Mouse (Mus musculus) megakaryocyte progenitor cell, adult 5-6 weeks (primary cell): ENCODE results near the gene Ifna5. TPM values are rescaled to one million over a fixed set of nuclear protein-coding genes. Genes with fewer than 3 reads are reported as not detected.

Source experiments
- ATAC-seq: replicated peaks from 2 replicates; pipeline ENCODE4 v1.8.0; 2016; ENCODE audit warnings: mild to moderate bottlenecking, moderate TSS enrichment, inconsistent platforms; ENCODE audit not compliant: poor library complexity
- total RNA-seq, 2 experiments: library from RNA; stranded (forward) in 1 of 2; stranded (reverse) in 1 of 2; fragments of 157-497, 149-512 nt in 1 of 2; fragments of 200-1000 nt in 1 of 2; gene quantifications; 2 replicates each; pipeline versions ENCODE4 v1.2.3 to v1.2.4; 2015 to 2017

Gene Ifna5
- total RNA-seq, 2 experiments from 2014 or later: not detected

- ATAC-seq: no peak
These were observed 28.0 kb downstream of the Ifna5 start for GRCm38 (mm10) chr4:88863309-88863708.

- peak; percentile 72 for ATAC-seq
These were observed 29.3 kb downstream of the Ifna5 start for GRCm38 (mm10) chr4:88864599-88864998.

DNA sequence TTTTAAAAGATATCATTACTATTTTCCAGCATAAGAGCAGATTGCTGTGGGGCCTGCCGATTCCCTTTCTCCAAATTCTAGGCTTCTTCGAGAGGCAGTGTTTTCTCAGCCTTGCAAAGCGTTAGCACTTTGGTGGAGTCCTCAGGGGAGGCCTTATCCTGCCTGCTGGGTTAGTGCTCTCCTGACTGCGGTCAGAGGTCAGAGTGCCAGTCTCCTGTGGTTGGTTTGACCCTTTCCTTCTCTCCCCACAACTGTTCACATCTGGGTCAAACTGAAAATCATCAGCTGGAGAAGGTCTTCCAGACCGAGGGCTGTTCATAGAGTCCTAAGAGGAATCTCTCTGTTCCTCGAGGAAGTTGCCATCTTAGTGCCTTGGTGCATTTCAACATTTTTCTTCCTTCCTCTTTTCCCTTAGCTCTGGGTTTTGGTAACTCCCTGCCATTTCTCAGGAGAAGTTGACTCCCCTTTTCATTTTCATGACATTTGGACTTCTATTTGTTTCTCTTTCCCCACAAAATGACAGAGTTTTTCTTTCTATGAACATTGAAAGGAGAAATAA lies 29.8 kb downstream of the Ifna5 start:
- peak; percentile 47 for ATAC-seq

- ATAC-seq: peak; percentile 79
These were observed 32.1 kb downstream of the Ifna5 start for GRCm38 (mm10) chr4:88867366-88867925.

DNA sequence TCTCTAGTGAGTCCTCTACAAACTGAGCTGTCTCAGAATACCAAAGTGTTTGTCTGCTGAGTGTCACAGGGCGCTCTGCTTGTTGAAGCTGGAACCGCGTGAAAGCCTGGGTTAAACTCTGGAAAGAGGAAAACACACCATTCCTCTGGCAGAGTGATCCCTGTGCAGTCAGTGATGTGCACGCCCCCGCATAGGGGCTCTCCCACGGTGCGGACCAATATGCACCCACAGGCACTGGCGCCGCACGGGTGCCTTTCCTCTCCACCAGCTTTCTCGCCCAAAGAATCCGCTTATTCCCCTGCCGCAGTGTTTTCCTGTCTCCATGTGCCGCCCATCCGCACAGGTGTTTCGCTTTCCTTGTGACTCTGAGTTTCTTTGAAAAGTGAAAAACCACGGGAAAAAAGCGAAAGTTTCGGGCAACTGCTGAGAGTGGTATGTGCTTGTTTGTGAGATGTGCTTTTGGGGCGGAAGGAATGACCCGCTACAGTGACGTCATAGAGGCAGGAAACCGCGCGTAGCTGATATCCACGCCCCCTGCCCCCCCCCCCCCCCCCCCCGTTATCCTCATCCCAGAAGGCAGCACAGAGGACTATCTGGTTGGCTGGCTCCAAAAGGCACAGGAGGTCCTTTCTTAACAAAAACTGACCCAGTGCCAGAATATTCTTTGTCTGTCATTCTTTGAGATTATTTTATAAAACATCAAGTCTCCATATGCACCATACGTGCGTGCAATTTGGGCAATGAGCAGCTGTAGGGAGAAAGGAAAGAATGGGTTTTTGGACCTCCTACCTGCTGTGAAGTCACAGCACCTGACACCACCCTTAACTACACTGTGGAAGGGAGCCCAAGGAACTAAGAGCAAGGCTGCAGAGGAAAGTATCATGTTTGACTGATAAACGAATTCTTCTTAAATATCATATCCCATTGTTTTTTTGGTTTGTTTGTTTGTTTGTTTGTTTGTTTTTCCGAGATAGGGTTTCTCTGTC lies 32.9 kb downstream of the Ifna5 start:
- peak; percentile 47 for ATAC-seq

- peak; percentile 49; the same call in 1 of the 2 replicates for ATAC-seq
These were observed 37.4 kb downstream of the Ifna5 start for GRCm38 (mm10) chr4:88872691-88873090.

DNA sequence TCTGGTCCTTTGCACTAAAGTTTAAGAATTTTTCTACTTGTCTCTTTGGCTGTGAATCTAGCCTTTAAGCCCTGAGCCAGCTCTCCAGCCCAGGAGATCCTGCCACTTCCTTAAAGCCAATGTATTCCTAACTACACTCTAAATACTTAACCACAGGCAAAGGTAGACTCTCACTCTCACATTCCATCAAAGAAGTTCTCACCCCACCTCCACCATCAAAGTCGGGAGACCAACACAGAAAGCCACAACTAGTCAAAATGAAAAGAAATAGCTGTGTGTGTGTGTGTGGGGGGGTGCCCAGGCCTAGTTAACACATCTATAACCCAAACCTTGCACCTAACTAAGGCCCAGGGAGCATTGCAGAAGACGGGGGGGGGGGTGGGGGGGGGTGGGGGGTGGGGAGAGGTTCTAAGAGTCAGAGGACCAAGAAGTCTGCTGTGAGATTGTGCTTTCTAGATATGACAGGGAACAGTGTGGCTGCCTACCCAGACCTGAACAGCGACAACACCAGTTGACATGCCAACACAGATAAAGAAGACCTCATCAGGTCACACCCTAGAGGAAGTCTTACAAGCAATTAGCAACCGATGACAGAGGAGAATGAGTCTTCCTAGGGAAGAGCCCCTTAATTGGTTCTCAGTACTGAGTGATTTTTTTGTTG lies 40.2 kb downstream of the Ifna5 start:
- ATAC-seq: peak; percentile 81

DNA sequence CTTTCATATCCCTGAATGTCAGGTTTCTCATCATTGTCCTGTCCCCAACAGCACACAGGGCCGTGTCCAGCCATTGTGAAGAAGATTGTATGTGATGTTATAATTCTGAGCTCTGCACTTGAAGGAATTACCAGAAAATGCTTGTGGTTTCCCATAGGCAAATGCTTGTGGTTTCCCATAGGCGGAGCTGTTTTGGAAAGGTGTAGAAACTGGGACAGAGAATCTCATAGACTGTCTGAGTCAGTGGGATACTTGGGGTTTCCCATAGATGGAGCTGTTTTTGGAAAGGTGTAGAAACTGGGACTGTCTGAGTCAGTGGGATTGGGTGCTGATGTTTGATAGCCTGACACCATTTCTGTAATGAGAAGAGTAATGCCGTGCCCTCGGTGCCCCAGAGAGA lies 41.2 kb downstream of the Ifna5 start:
- ATAC-seq: no peak; the same call in 1 of the 2 replicates

DNA sequence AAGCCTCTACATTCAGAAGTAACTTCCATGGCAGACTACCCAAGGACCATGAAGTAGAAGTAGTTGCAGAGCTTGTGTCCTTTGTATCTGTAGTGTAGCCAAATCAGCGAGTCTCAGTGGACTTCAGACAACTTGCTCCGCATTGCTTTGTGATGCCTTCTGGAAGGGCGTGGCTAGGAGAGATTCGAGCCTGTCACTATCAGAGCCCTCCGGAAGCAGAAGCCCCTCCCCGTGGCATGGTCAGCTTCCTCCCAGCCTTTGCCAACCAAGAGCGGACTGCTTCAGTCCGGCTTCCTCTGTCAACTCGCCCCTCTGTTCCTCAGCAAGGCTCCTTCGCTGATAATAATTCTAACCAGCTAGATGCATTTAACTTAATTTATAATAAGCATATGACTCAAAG lies 42.9 kb downstream of the Ifna5 start:
- ATAC-seq: peak; percentile 88

DNA sequence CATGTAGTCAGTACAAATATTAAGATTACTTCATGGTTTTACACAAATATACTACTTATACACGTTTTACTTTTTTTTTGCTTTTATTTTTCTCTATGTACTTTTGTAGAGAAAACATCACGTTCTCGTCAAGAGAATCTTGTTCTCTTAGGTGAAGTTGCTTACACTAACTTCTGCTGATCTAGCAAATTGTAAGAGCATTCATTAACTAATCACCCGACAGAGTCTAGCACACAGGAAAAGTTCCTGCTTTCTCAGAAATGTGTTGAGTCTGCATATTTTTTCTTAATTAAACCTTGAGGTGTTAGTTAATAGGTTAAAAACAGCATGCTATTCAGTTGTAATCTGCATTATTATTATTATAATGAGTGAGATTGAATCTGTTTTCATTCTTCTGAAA lies 43.4 kb downstream of the Ifna5 start:
- no peak for ATAC-seq

DNA sequence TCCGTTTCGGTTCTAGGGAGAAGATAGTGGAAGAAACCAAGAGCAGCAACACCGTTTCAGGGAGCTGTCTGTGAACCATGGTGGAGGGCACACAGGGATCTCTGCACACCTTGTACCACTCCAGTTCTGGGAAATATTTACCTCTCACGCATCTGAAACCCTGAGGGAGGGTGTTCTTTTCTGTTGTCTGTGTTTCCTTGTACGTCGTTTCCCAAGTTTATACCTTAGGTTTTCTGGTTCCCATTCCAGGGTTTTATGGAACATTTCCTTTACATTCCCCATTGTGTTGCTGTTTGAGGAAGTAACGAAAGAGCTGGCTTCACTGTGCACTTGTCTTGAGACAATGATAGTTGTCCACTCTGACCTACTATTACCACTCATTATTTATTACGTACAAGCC lies 44.8 kb downstream of the Ifna5 start, which contains the start of gene Ifne:
Gene Ifne, minus strand, starts transcription at position 101 of the 400 bp plus-strand sequence.
- ATAC-seq: no peak

Other genes with a start within 250 kb of the Ifna5 start
- not detected in 2 replicates for gene Ifna9, start 243.1 kb upstream of the Ifna5 start, total RNA-seq (2015)
- not detected in 2 replicates for gene Ifna9, start 243.1 kb upstream of the Ifna5 start, total RNA-seq (2017)
- gene Ifna12, start 232.1 kb upstream of the Ifna5 start, total RNA-seq (2015): not detected in 2 replicates
- not detected in 2 replicates for gene Ifna12, start 232.1 kb upstream of the Ifna5 start, total RNA-seq (2017)
- not detected in 2 replicates for gene C87499, start 201.1 kb upstream of the Ifna5 start, total RNA-seq (2015)
- gene C87499, start 201.1 kb upstream of the Ifna5 start, total RNA-seq (2017): not detected in 2 replicates
- not detected in 2 replicates for gene Ifna13, start 191.1 kb upstream of the Ifna5 start, total RNA-seq (2015)
- gene Ifna13, start 191.1 kb upstream of the Ifna5 start, total RNA-seq (2017): 0.20 and 0.29 TPM in 2 replicates
- not detected in 2 replicates for gene Ifna16, start 158.6 kb upstream of the Ifna5 start, total RNA-seq (2015)
- gene Ifna16, start 158.6 kb upstream of the Ifna5 start, total RNA-seq (2017): not detected in 2 replicates
- gene Ifna2, start 151.6 kb upstream of the Ifna5 start, total RNA-seq (2015): not detected in 2 replicates
- gene Ifna2, start 151.6 kb upstream of the Ifna5 start, total RNA-seq (2017): not detected in 2 replicates
- not detected in 2 replicates for gene Ifnab, start 144.2 kb upstream of the Ifna5 start, total RNA-seq (2015)
- not detected in 2 replicates for gene Ifnab, start 144.2 kb upstream of the Ifna5 start, total RNA-seq (2017)
- 0.56 TPM in 1 of 2 replicates, not detected in the other for gene Gm26566, start 113.7 kb upstream of the Ifna5 start, total RNA-seq (2015)
- 1.2 and 1.5 TPM in 2 replicates for gene Gm26566, start 113.7 kb upstream of the Ifna5 start, total RNA-seq (2017)
- 48.8 and 49.8 TPM in 2 replicates for gene Klhl9, start 113.1 kb upstream of the Ifna5 start, total RNA-seq (2015)
- 70.2 and 85.6 TPM in 2 replicates for gene Klhl9, start 113.1 kb upstream of the Ifna5 start, total RNA-seq (2017)
- not detected in 2 replicates for gene Gm13271, start 80.7 kb upstream of the Ifna5 start, total RNA-seq (2015)
- gene Gm13271, start 80.7 kb upstream of the Ifna5 start, total RNA-seq (2017): not detected in 2 replicates
- gene Gm13283, start 75.4 kb upstream of the Ifna5 start, total RNA-seq (2015): not detected in 2 replicates
- 0.67 and 0.68 TPM in 2 replicates for gene Gm13283, start 75.4 kb upstream of the Ifna5 start, total RNA-seq (2017)
- gene Gm13290, start 61.7 kb upstream of the Ifna5 start, total RNA-seq (2015): not detected in 2 replicates
- gene Gm13290, start 61.7 kb upstream of the Ifna5 start, total RNA-seq (2017): not detected in 2 replicates
- gene Gm13289, start 58.6 kb upstream of the Ifna5 start, total RNA-seq (2015): not detected in 2 replicates
- not detected in 2 replicates for gene Gm13289, start 58.6 kb upstream of the Ifna5 start, total RNA-seq (2017)
- gene Gm13272, start 55.7 kb upstream of the Ifna5 start, total RNA-seq (2015): 0.49 TPM in 1 of 2 replicates, not detected in the other
- not detected in 2 replicates for gene Gm13272, start 55.7 kb upstream of the Ifna5 start, total RNA-seq (2017)
- gene Ifnz, start 53.4 kb upstream of the Ifna5 start, total RNA-seq (2015): 0.25 TPM in 1 of 2 replicates, not detected in the other
- gene Ifnz, start 53.4 kb upstream of the Ifna5 start, total RNA-seq (2017): not detected in 2 replicates
- not detected in 2 replicates for gene Gm13276, start 49.8 kb upstream of the Ifna5 start, total RNA-seq (2015)
- not detected in 2 replicates for gene Gm13276, start 49.8 kb upstream of the Ifna5 start, total RNA-seq (2017)
- not detected in 2 replicates for gene Gm13277, start 46.9 kb upstream of the Ifna5 start, total RNA-seq (2015)
- not detected in 2 replicates for gene Gm13277, start 46.9 kb upstream of the Ifna5 start, total RNA-seq (2017)
- gene Gm13278, start 44.0 kb upstream of the Ifna5 start, total RNA-seq (2015): not detected in 2 replicates
- not detected in 2 replicates for gene Gm13278, start 44.0 kb upstream of the Ifna5 start, total RNA-seq (2017)
- not detected in 2 replicates for gene Gm13275, start 41.0 kb upstream of the Ifna5 start, total RNA-seq (2015)
- gene Gm13275, start 41.0 kb upstream of the Ifna5 start, total RNA-seq (2017): not detected in 2 replicates
- gene Gm13279, start 38.1 kb upstream of the Ifna5 start, total RNA-seq (2015): not detected in 2 replicates
- not detected in 2 replicates for gene Gm13279, start 38.1 kb upstream of the Ifna5 start, total RNA-seq (2017)
- not detected in 2 replicates for gene Gm13285, start 35.9 kb upstream of the Ifna5 start, total RNA-seq (2015)
- not detected in 2 replicates for gene Gm13285, start 35.9 kb upstream of the Ifna5 start, total RNA-seq (2017)
- gene Gm13287, start 32.3 kb upstream of the Ifna5 start, total RNA-seq (2015): not detected in 2 replicates
- gene Gm13287, start 32.3 kb upstream of the Ifna5 start, total RNA-seq (2017): not detected in 2 replicates
- gene Gm13288, start 30.0 kb upstream of the Ifna5 start, total RNA-seq (2015): 0.07 TPM in 1 of 2 replicates, not detected in the other
- gene Gm13288, start 30.0 kb upstream of the Ifna5 start, total RNA-seq (2017): 0.07 and 0.12 TPM in 2 replicates
- not detected in 2 replicates for gene Ifna7, start 19.3 kb upstream of the Ifna5 start, total RNA-seq (2015)
- gene Ifna7, start 19.3 kb upstream of the Ifna5 start, total RNA-seq (2017): not detected in 2 replicates
- gene Ifna11, start 15.6 kb upstream of the Ifna5 start, total RNA-seq (2015): not detected in 2 replicates
- not detected in 2 replicates for gene Ifna11, start 15.6 kb upstream of the Ifna5 start, total RNA-seq (2017)
- not detected in 2 replicates for gene Ifna6, start 8.1 kb upstream of the Ifna5 start, total RNA-seq (2015)
- gene Ifna6, start 8.1 kb upstream of the Ifna5 start, total RNA-seq (2017): not detected in 2 replicates
- gene Ifna4, start 6.3 kb downstream of the Ifna5 start, total RNA-seq (2015): not detected in 2 replicates
- gene Ifna4, start 6.3 kb downstream of the Ifna5 start, total RNA-seq (2017): not detected in 2 replicates
- not detected in 2 replicates for gene Ifna1, start 14.6 kb downstream of the Ifna5 start, total RNA-seq (2015)
- gene Ifna1, start 14.6 kb downstream of the Ifna5 start, total RNA-seq (2017): not detected in 2 replicates
- not detected in 2 replicates for gene Ifne, start 44.7 kb downstream of the Ifna5 start, total RNA-seq (2015)
- not detected in 2 replicates for gene Ifne, start 44.7 kb downstream of the Ifna5 start, total RNA-seq (2017)